Mouse (Mus musculus) cortical plate, adult 2 months (tissue): ENCODE results near the gene Setd6. TPM values are rescaled to one million over a fixed set of nuclear protein-coding genes. Genes with fewer than 3 reads are reported as not detected.

Experiments used
- H3K27ac ChIP-seq: fragments of 200-500 bp; 2 replicates; pipeline ENCODE4 v1.5.1; 2012; ENCODE audit warnings: low read length, control low read depth, inconsistent platforms; ENCODE audit not compliant: insufficient read depth
- H3K4me1 ChIP-seq: fragments of 200-500 bp; 2 replicates; pipeline ENCODE4 v1.6.1; 2011; ENCODE audit warnings: low read length; ENCODE audit not compliant: control insufficient read depth, insufficient read depth
- H3K4me3 ChIP-seq: fragments of 200-500 bp; 2 replicates; pipeline ENCODE4 v1.5.1; 2011; ENCODE audit warnings: mild to moderate bottlenecking, low read length, control low read depth; ENCODE audit not compliant: insufficient read depth
- CTCF ChIP-seq: fragments of 200-500 bp; IDR thresholded peaks from 2 replicates; pipeline ENCODE4 v1.5.1; 2011; ENCODE audit warnings: mild to moderate bottlenecking, control low read depth, low read length; ENCODE audit not compliant: insufficient read depth; ENCODE audit errors: extremely low read depth
- POLR2A ChIP-seq: fragments of 200-500 bp; IDR thresholded peaks from 2 replicates; pipeline ENCODE4 v1.6.1; 2011; ENCODE audit warnings: mild to moderate bottlenecking, low read length, control low read depth; ENCODE audit not compliant: insufficient read depth; ENCODE audit errors: extremely low read depth
- polyA plus RNA-seq: library from polyadenylated mRNA; depleted of rRNA; stranded (reverse); fragments of >200 nt; gene quantifications from 2 replicates; pipeline ENCODE4 v1.2.3, GENCODE M21; 2012

Gene Setd6
- polyA plus RNA-seq, 1 experiment = 22.9 TPM

- Histone ChIP-seq H3K4me3 (no peak overlapping the region), H3K27ac (no peak overlapping the region), H3K4me1 (peaks cover 18% of the 10 kb centered on the region)
- no peak for TF ChIP-seq POLR2A
- TF ChIP-seq CTCF = no peak
These were observed 24.6 kb upstream of the Setd6 start for GRCm38 (mm10) chr8:95690929-95691541.

- Histone ChIP-seq H3K27ac (peak overlapping the region; percentile 84), H3K4me1 (peaks cover 19% of the 10 kb centered on the region), H3K4me3 (no peak overlapping the region)
- TF ChIP-seq POLR2A (no peak), CTCF (no peak)
These were observed 21.1 kb upstream of the Setd6 start for GRCm38 (mm10) chr8:95694631-95695030.

- Histone ChIP-seq H3K27ac (peak overlapping the region; percentile 11; the same call in 1 of the 2 replicates), H3K4me3 (peak overlapping the region; percentile 5; the same call in 1 of the 2 replicates), H3K4me1 (peaks cover 25% of the 10 kb centered on the region)
- TF ChIP-seq CTCF (no peak), POLR2A (no peak)
These were observed 19.0 kb upstream of the Setd6 start for GRCm38 (mm10) chr8:95696661-95697060.

- TF ChIP-seq CTCF (peak; percentile 93), POLR2A (no peak)
- Histone ChIP-seq H3K27ac (peak overlapping the region; percentile 17), H3K4me1 (peaks cover 25% of the 10 kb centered on the region), H3K4me3 (peak overlapping the region; percentile 5)
These were observed 18.6 kb upstream of the Setd6 start for GRCm38 (mm10) chr8:95697128-95697527.

GRCm38 (mm10) chr8:95698179-95698578, 17.5 kb upstream of the Setd6 start:
- peaks cover 25% of the 10 kb centered on the region for H3K4me1 ChIP-seq
- H3K27ac ChIP-seq = peak overlapping the region; percentile 17; the same call in 1 of the 2 replicates
- H3K4me3 ChIP-seq = no peak overlapping the region
- TF ChIP-seq CTCF (no peak), POLR2A (no peak)

- no peak for TF ChIP-seq CTCF
- peak; percentile 71 for TF ChIP-seq POLR2A
- no peak overlapping the region for H3K4me3 ChIP-seq
- H3K27ac ChIP-seq = peak overlapping the region; percentile 90
- peaks cover 17% of the 10 kb centered on the region for H3K4me1 ChIP-seq
These were observed 15.4 kb upstream of the Setd6 start for GRCm38 (mm10) chr8:95700282-95700681.

GRCm38 (mm10) chr8:95701809-95702208, 13.9 kb upstream of the Setd6 start:
- peak overlapping the region; percentile 85; the same call in 1 of the 2 replicates for H3K4me3 ChIP-seq
- no peak overlapping the region for H3K27ac ChIP-seq
- TF ChIP-seq POLR2A (no peak), CTCF (no peak)

GRCm38 (mm10) chr8:95702480-95703446, 12.9 kb upstream of the Setd6 start:
- TF ChIP-seq POLR2A = peak; percentile 100
- no peak for TF ChIP-seq CTCF
- Histone ChIP-seq H3K4me1 (peaks cover 16% of the 10 kb centered on the region), H3K27ac (peak overlapping the region; percentile 87), H3K4me3 (peak overlapping the region; percentile 85)

More at GRCm38 (mm10) chr8:95701809-95702208, 13.9 kb upstream of the Setd6 start:
- H3K4me1 ChIP-seq = peaks cover 18% of the 10 kb centered on the region

- H3K4me3 ChIP-seq = peak overlapping the region; percentile 85
- peaks cover 14% of the 10 kb centered on the region for H3K4me1 ChIP-seq
- TF ChIP-seq POLR2A = peak; percentile 81
- no peak for TF ChIP-seq CTCF
- peak overlapping the region; percentile 87 for H3K27ac ChIP-seq
These were observed 12.0 kb upstream of the Setd6 start for GRCm38 (mm10) chr8:95703461-95704260.
